16 mouse cellular contexts compared by ENCODE assay signal in genomic region chr5:139137176-139137575, GRCm38 (mm10). TPM values are rescaled to one million over a fixed set of nuclear protein-coding genes. Genes with fewer than 3 reads are reported as not detected.
"Had no signal": no experiment of that assay in that cellular context is flagged by ENCODE, and none has a peak within 500 bp of the region (broad histone marks: within the 10 kb centered on the region; RNA-seq: fewer than 3 reads in every experiment).

No protein-coding gene starts in this region.

- ATAC-seq: midbrain, embryonic 13.5 days; midbrain, embryonic 15.5 days had no signal

- H3K4me3 ChIP-seq: lung, embryonic 15.5 days; megakaryocyte, embryonic 14.5 days; midbrain, embryonic 13.5 days; midbrain, embryonic 15.5 days; neural tube, embryonic 12.5 days; stomach, embryonic 15.5 days had no signal

- DNase-seq: lung, adult 2 months; lung, postnatal 14 days; lung, postnatal 36 days; right cerebral cortex, postnatal 14 days; thymus, adult 2 months; thymus, postnatal 25 days; thymus, postnatal 4 days had no signal

- H3K27ac ChIP-seq: lung, embryonic 15.5 days; macrophage; midbrain, embryonic 13.5 days; midbrain, embryonic 15.5 days; neural tube, embryonic 12.5 days; stomach, embryonic 15.5 days; stomach, postnatal 0 days had no signal

- H3K4me1 ChIP-seq: midbrain, embryonic 13.5 days; midbrain, embryonic 15.5 days; neural tube, embryonic 12.5 days had no signal

- H3K27me3 ChIP-seq: lung, embryonic 15.5 days; midbrain, embryonic 13.5 days; midbrain, embryonic 15.5 days; neural tube, embryonic 12.5 days; stomach, embryonic 15.5 days had no signal

RNA-seq across cellular contexts. Expression of gene Prkar1b, which starts 12.6 kb away (rescaled TPM):
- total RNA-seq: neutrophil, adult 5-6 weeks had no signal
